Mouse (Mus musculus) lung, postnatal 14 days (tissue): Measurements from ENCODE around the gene Btbd3.

Experiments used
- DNase-seq: peaks from one replicate; pipeline ENCODE4 v3.0.0; 2021

Gene Btbd3

GRCm38 (mm10) chr2:138256411-138256810 is at the start of gene Btbd3:
Gene Btbd3 (plus strand): TSS chr2:138256565.
- DNase-seq = peak; percentile 95

- peak; percentile 87 for DNase-seq
Observed at GRCm38 (mm10) chr2:138215561-138215960, 40.8 kb upstream of the Btbd3 start.

- no peak for DNase-seq
Observed at GRCm38 (mm10) chr2:138220269-138220668, 36.1 kb upstream of the Btbd3 start.

- DNase-seq = no peak
Observed at GRCm38 (mm10) chr2:138232247-138232646, 24.1 kb upstream of the Btbd3 start.

GRCm38 (mm10) chr2:138236149-138236548 is 20.2 kb upstream of the Btbd3 start:
- no peak for DNase-seq

GRCm38 (mm10) chr2:138242452-138242851 is 13.9 kb upstream of the Btbd3 start:
- DNase-seq = no peak

GRCm38 (mm10) chr2:138245631-138246289 is 10.6 kb upstream of the Btbd3 start:
- DNase-seq = peak; percentile 71

GRCm38 (mm10) chr2:138247986-138248385 is 8.4 kb upstream of the Btbd3 start:
- DNase-seq = no peak

GRCm38 (mm10) chr2:138256851-138257471 is 596 bp downstream of the Btbd3 start:
- peak; percentile 48 for DNase-seq

GRCm38 (mm10) chr2:138257692-138258315 is 1.4 kb downstream of the Btbd3 start:
- DNase-seq = peak; percentile 57

- no peak for DNase-seq
Observed at GRCm38 (mm10) chr2:138261140-138261539, 4.8 kb downstream of the Btbd3 start.

- no peak for DNase-seq
Observed at GRCm38 (mm10) chr2:138262885-138263284, 6.5 kb downstream of the Btbd3 start.

GRCm38 (mm10) chr2:138265356-138266005 is 9.1 kb downstream of the Btbd3 start:
- DNase-seq = peak; percentile 57

- no peak for DNase-seq
Observed at GRCm38 (mm10) chr2:138266679-138267078, 10.3 kb downstream of the Btbd3 start.

GRCm38 (mm10) chr2:138267852-138268513 is 11.6 kb downstream of the Btbd3 start:
- DNase-seq = no peak

GRCm38 (mm10) chr2:138269330-138269729 is 13.0 kb downstream of the Btbd3 start:
- no peak for DNase-seq

GRCm38 (mm10) chr2:138273404-138274073 is 17.2 kb downstream of the Btbd3 start:
- DNase-seq = no peak

- DNase-seq = no peak
Observed at GRCm38 (mm10) chr2:138274086-138274485, 17.7 kb downstream of the Btbd3 start.

- peak; percentile 77 for DNase-seq
Observed at GRCm38 (mm10) chr2:138277842-138278691, 21.7 kb downstream of the Btbd3 start.

GRCm38 (mm10) chr2:138278853-138279640 is 22.7 kb downstream of the Btbd3 start:
- no peak for DNase-seq

GRCm38 (mm10) chr2:138279641-138280040 is 23.3 kb downstream of the Btbd3 start:
- no peak for DNase-seq
